Mouse (Mus musculus): Measurements from ENCODE around the gene Gpatch4. TPM values are rescaled to one million over a fixed set of nuclear protein-coding genes. Genes with fewer than 3 reads are reported as not detected.

The Gpatch4 gene
- total and polyA plus RNA-seq, 3 experiments = 21.6 to 128 (median 49.1) TPM

DNA sequence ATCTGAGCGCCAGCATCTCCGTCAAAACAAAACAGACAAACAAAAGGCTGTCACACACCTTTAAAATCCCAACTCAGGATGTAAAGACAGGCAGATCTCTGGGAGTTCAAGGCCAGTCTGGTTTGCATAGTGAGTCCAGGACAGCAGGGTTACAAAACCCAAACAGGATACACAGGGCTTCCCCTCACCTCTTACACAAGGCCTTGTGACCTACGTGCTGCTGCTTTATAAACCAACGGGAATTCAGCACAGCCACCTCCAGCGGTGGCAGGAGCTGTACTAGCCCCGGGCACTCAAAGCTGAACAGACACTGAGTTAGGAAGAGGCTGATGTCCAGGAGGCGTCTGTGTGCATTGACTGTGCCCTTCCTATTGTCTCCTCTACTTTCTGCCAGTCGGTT, 34.5 kb downstream of the Gpatch4 start:
- in situ Hi-C loops (cut with MboI; ENCODE audit: low pct_ligation_motif_present, low pct_unique_long_range_greater_than_20kb, low sequenced_read_pairs) = no loop called here
- no peak overlapping the region for H3K27ac ChIP-seq (ENCODE audit: insufficient read depth, low read depth)

DNA sequence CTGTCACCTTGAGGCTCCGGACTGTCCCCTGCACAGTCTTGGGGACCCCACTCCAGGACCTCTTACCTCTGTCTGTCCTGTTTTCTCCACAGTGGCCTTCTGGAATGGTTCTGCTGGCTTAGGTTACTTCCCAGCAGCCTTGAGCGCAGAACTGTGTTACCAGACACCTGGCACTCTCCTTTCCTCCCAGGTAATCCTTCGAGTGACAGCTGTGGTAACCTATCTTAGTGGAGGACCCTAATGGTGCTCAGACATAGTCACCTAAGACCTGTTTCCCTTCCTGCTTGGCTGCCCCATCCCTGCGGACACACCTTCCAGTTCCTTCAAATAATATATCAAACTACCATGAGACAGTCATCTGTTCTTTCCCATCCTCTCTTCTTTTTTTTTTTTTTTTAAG, 35.3 kb downstream of the Gpatch4 start, which contains the start of gene Ttc24:
Gene Ttc24, minus strand, starts transcription at position 101 of the 400 bp plus-strand sequence.
- no peaks in the 10 kb centered on the region for H3K36me3 ChIP-seq (replicated peaks in 1 of 2; ENCODE audit: control insufficient read depth in 1 of 2, insufficient read depth in 1 of 2, low read length in 1 of 2)
- peaks cover 3 to 9% of the 10 kb centered on the region in 2 experiments; a peak in 3 of 4 replicates for H3K4me1 ChIP-seq (ENCODE audit: control insufficient read depth in 1 of 2, insufficient read depth in 2 of 2)
- H3K9me3 ChIP-seq (replicated peaks; ENCODE audit: low read length) = no peaks in the 10 kb centered on the region
- dilution Hi-C loops (cut with MboI; ENCODE audit: extremely low pct_ligation_motif_present, extremely low pct_unique_long_range_greater_than_20kb, low sequenced_read_pairs) (no loop called here), in situ Hi-C loops (cut with MboI; ENCODE audit: low pct_ligation_motif_present, low pct_unique_long_range_greater_than_20kb, low sequenced_read_pairs) (no loop called here)
- no peak within 1 kb of the TSS for H3K9ac ChIP-seq (ENCODE audit: insufficient read depth, low read depth)
- TF ChIP-seq EP300 (IDR thresholded peaks at IDR 0.05; ENCODE audit: low read length) = no peak
- TF ChIP-seq KAT2A (IDR thresholded peaks at IDR 0.05; ENCODE audit: insufficient replicate concordance, low read length) = no peak
- TF ChIP-seq GABPA (IDR thresholded peaks at IDR 0.05; ENCODE audit: insufficient replicate concordance, low read depth, low read length) = no peak
- TF ChIP-seq MYC (IDR thresholded peaks at IDR 0.05; ENCODE audit: low read depth, low read length) = no peak
- no peak for TF ChIP-seq ZMIZ1 (IDR thresholded peaks at IDR 0.05; ENCODE audit: low read depth, low read length)
- no peak for TF ChIP-seq RCOR1 (conservative IDR thresholded peaks at IDR 0.05; ENCODE audit: low read depth, low read length)
- no peak for TF ChIP-seq ELF1 (IDR thresholded peaks at IDR 0.05; ENCODE audit: low read depth, low read length)
- no peak for TF ChIP-seq RAD21 (IDR thresholded peaks at IDR 0.05; ENCODE audit: low read depth, low read length)
- no peak for TF ChIP-seq USF2 (conservative IDR thresholded peaks at IDR 0.05; ENCODE audit: low read depth, low read length)
- no peak for TF ChIP-seq TCF12 (IDR thresholded peaks at IDR 0.05; ENCODE audit: low read depth, low read length)
- no peak for TF ChIP-seq HCFC1 (IDR thresholded peaks at IDR 0.05; ENCODE audit: low read depth, low read length)
- TF ChIP-seq TBP (conservative IDR thresholded peaks at IDR 0.05; ENCODE audit: low read depth, low read length) = no peak
- no peak for TF ChIP-seq ZNF384 (IDR thresholded peaks at IDR 0.05; ENCODE audit: low read depth, low read length)
- no peak for TF ChIP-seq SMC3 (IDR thresholded peaks at IDR 0.05; ENCODE audit: low read depth, low read length)
- TF ChIP-seq CHD1 (IDR thresholded peaks at IDR 0.05; ENCODE audit: low read depth, low read length) = no peak
- TF ChIP-seq POLR2AphosphoS2 (IDR thresholded peaks at IDR 0.05; ENCODE audit: low read depth, low read length) = no peak
- H3K27ac ChIP-seq (ENCODE audit: insufficient read depth, low read depth) = no peak within 1 kb of the TSS
- H3K4me2 ChIP-seq (ENCODE audit: insufficient read depth, low read depth, poor library complexity, severe bottlenecking) = no peak within 1 kb of the TSS
- no peak within 1 kb of the TSS for H3K4me3 ChIP-seq (replicated peaks in 1 of 3; ENCODE audit: low read depth in 2 of 3, low read length in 2 of 3, poor library complexity in 1 of 3)
- H3K79me2 ChIP-seq (replicated peaks; ENCODE audit: control insufficient read depth, extremely low read depth, insufficient read depth, poor library complexity, severe bottlenecking) = no peaks in the 10 kb centered on the region
- H3K27me3 ChIP-seq (replicated peaks) = peaks cover 47% of the 10 kb centered on the region
- DNase-seq (ENCODE audit: extremely low read depth) = no peak

More for the DNA sequence above, 34.5 kb downstream of the Gpatch4 start:
- Histone ChIP-seq H3K4me2 (ENCODE audit: insufficient read depth, low read depth, poor library complexity, severe bottlenecking) (no peak overlapping the region), H3K9me3 (replicated peaks; ENCODE audit: low read length) (no peaks in the 10 kb centered on the region), H3K4me3 (replicated peaks in 1 of 3; ENCODE audit: low read depth in 2 of 3, low read length in 2 of 3, poor library complexity in 1 of 3) (no peak overlapping the region), H3K36me3 (replicated peaks in 1 of 2; ENCODE audit: control insufficient read depth in 1 of 2, insufficient read depth in 1 of 2, low read length in 1 of 2) (no peaks in the 10 kb centered on the region), H3K4me1 (ENCODE audit: control insufficient read depth in 1 of 2, insufficient read depth in 2 of 2) (peaks cover 0 to 5% of the 10 kb centered on the region in 2 experiments; a peak in 2 of 4 replicates), H3K79me2 (replicated peaks; ENCODE audit: control insufficient read depth, extremely low read depth, insufficient read depth, poor library complexity, severe bottlenecking) (no peaks in the 10 kb centered on the region), H3K9ac (ENCODE audit: insufficient read depth, low read depth) (no peak overlapping the region), H3K27me3 (replicated peaks) (peaks cover 53% of the 10 kb centered on the region)
- TF ChIP-seq NELFE (IDR thresholded peaks at IDR 0.05; ENCODE audit: low read depth, low read length) (no peak), MAZ (IDR thresholded peaks at IDR 0.05; ENCODE audit: low read depth, low read length) (no peak), TBP (conservative IDR thresholded peaks at IDR 0.05; ENCODE audit: low read depth, low read length) (no peak), SMC3 (IDR thresholded peaks at IDR 0.05; ENCODE audit: low read depth, low read length) (no peak), MAFK (IDR thresholded peaks at IDR 0.05; ENCODE audit: insufficient replicate concordance, low read length) (no peak), MEF2A (IDR thresholded peaks at IDR 0.05; ENCODE audit: borderline replicate concordance, low read depth, low read length) (no peak), CHD1 (IDR thresholded peaks at IDR 0.05; ENCODE audit: low read depth, low read length) (no peak), HCFC1 (IDR thresholded peaks at IDR 0.05; ENCODE audit: low read depth, low read length) (no peak), POLR2A (IDR thresholded peaks at IDR 0.05; ENCODE audit: low read depth, low read length) (no peak), KAT2A (IDR thresholded peaks at IDR 0.05; ENCODE audit: insufficient replicate concordance, low read length) (no peak), CHD2 (IDR thresholded peaks at IDR 0.05; ENCODE audit: low read length) (no peak), RCOR1 (conservative IDR thresholded peaks at IDR 0.05; ENCODE audit: low read depth, low read length) (no peak), BHLHE40 (IDR thresholded peaks at IDR 0.05; ENCODE audit: low read depth, low read length) (no peak), JUN (IDR thresholded peaks at IDR 0.05; ENCODE audit: insufficient read depth, low read depth, low read length) (no peak), IRF4 (IDR thresholded peaks at IDR 0.05; ENCODE audit: low read depth, low read length) (no peak), POLR2AphosphoS2 (IDR thresholded peaks at IDR 0.05; ENCODE audit: low read depth, low read length) (no peak), MXI1 (IDR thresholded peaks at IDR 0.05; ENCODE audit: low read depth, low read length) (no peak), MYC (IDR thresholded peaks at IDR 0.05; ENCODE audit: low read depth, low read length) (no peak), ZNF384 (IDR thresholded peaks at IDR 0.05; ENCODE audit: low read depth, low read length) (no peak)
- dilution Hi-C loops (cut with MboI; ENCODE audit: extremely low pct_ligation_motif_present, extremely low pct_unique_long_range_greater_than_20kb, low sequenced_read_pairs) = no loop called here
- no peak for DNase-seq (ENCODE audit: extremely low read depth)
